Mouse (Mus musculus) spleen, postnatal 4 days (tissue): ENCODE measurements around the gene Antxrl.
A peak's percentile ranks its signal among the peaks of the same experiment; 100 is the strongest.

Experiments used
- DNase-seq, 2 experiments: peaks; one replicate each; pipeline ENCODE4 v3.0.0; 2022; ENCODE audit warnings: low spot score in 2 of 2

The Antxrl gene

DNA sequence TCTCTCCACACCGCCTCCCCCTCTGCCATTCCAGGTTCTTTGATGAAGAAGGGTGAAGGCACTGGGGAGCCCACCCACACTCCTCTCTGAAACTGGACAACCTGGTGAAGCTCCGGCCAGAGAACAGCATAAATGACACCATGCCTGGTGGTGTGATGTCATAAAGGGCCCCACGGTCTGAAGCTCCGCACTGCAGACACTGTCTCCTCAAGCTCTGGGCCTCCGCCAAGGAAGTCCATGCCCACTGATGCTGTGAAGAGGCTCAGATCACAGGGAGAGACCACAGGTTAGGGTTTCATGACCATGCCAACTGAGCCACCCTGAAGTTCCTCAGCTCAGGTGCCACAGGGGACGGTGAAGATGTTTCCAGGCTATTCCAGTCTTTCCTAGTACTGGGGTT lies at the start of gene Antxrl:
TSS of gene Antxrl (plus strand) at position 192 of the 400 bp plus-strand sequence.
- no peak for DNase-seq

DNA sequence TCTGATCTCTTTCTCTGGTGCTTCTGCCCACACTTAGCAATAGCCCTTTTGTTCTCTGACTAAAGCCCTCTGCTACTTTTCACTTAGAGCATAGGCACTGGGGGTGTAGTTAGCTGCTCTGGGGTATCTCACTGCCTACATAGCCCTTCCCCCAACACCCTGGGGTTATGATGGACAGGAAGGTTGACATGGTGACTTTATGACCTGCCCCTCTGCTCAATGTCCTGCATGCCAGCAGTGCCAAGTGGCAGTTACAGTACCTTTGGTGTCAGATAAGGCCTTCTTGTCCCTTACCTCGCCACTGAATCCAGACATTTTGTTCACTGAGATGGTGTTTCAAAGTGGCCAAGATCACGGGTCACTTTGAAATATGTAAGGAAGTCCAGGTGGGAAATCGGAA lies 37.4 kb upstream of the Antxrl start, which contains the start of gene Gm30083:
TSS of gene Gm30083 (minus strand) at position 120 of the 400 bp plus-strand sequence.
- DNase-seq: no peak

DNA sequence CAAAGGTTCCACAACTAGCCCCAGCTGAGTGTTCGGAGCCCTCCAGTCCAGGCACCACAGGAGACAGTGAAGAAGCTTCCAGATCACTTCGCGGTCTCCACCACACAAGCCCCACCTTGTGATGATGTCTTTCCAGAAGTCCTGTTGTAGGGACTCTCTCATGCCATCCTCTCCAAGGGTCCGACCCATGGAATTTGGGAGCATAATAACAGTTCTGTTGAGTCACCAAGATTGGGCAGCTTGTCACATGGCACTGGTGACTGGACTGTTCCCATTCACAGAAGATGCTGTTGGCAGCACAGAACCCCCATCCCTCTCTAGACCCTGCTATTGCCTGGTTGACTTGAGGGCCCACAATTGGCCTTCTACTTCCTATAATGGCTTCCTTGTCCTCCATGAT lies 36.1 kb upstream of the Antxrl start, which contains the start of gene Gm5460:
TSS of gene Gm5460 (plus strand) at position 378 of the 400 bp plus-strand sequence.
- DNase-seq: no peak

DNA sequence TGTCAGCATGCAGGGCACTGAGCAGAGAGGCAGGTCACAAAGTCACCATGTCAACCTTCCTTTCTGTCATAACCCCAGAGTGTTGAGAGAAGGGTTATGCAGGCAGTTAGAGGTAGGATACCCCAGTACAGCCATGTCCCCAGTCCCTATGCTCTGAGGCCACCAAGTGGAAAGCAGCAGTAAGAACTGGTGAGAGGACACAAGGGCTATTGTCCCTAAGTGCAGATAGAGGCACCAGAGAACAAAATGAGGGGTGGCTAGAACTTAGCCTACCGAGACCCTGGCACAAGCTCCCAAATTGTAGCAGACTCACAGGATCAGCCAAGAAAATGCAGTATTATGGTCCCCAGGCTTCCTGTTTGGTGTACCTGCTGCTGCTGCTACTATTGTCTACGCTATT lies 35.6 kb upstream of the Antxrl start:
- DNase-seq: no peak

DNA sequence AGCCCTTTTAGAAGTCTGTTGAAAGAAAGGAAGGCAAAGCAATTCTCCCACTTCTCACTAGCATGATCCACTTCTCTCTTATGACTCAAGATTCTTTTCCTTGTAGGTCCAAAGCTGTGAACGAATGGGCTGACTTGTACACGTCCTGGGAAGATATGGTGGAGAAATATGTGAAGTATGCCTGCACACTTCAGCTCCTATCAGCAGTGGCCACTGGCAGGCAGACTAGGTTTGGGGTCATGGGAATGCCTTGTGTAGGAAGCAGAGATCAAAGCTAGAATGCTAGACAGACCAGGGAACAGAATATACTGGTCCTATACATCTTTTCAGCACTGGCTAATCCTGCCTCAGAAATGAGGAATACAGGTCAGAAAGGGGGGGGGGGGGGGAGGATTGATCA lies 25.8 kb upstream of the Antxrl start:
- DNase-seq: no peak

DNA sequence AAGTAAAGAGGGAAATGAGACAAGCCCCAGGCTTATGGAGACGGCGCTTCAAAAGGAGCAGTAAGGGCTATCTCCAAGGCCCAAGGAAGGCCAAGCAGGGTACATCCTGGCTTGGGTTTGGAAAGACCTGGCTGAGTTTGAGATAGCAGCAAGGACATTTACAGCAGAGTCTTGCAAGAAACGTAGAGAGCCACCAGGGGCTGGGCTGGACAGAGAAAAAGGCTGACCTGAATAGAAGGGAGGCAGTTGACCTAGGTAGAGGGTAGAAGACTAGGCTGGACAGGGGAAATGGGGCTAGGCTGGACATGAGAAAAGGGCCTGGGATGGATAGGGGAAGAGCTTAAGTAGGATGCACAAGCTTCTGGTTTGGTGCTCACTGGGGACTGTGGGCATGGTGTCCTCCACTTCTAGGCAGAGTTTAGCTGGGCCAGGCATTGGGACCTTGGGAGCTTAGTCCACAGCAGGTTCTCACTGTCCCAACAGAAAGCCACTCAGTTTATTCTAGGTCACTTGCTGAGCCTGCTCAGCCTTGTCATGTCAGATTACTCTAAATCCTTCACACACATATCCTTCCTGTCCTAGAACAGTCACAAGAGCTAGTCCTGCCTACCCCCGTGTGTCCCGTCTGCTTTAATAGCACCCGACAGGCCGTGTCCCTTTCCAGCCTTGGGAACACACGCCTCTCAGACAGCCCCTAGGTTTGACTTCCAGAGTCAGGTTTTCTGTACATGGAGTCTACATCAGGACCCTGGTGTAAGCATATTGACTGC lies 18.5 kb upstream of the Antxrl start:
- DNase-seq: no peak

DNA sequence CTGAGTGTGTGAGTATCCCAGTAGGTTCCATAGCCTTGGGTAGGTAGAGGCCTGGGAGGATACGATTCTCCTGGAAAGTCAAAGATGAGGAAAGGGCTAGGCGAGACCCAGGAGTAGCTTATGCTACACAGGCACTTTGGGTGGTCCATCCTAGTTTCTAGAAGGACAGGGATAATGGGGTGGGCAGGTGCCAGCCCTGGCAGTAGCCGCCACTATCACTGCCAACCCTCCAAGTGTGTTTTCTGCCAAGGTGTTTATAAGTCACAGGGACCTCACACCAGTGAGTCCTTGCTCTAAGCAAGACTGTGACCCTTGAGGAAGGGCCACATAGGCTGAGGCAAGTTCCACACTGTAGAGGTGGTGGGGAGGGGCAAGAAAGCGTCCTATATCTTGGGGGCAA lies 11.3 kb upstream of the Antxrl start:
- no peak for DNase-seq

DNA sequence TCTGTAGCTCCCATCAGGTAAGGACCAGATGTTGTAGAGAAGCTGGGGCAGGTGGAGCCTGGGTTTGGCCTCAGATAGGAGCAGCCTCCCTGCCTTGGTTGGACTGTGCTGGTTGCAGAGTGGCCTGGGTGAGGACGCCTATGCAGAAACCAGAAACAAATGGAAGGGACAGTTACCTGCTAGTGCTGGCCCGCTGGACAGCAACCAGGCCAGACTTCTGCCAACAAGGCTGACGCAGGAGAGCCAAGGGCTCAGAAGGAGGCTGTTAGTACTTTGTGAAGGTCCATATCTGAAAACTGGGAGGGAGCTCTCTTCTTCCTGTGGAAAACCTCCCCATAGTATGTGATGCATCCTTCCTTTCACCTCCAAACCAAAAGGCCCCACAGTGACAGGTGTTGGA lies 9.2 kb upstream of the Antxrl start:
- no peak for DNase-seq

DNA sequence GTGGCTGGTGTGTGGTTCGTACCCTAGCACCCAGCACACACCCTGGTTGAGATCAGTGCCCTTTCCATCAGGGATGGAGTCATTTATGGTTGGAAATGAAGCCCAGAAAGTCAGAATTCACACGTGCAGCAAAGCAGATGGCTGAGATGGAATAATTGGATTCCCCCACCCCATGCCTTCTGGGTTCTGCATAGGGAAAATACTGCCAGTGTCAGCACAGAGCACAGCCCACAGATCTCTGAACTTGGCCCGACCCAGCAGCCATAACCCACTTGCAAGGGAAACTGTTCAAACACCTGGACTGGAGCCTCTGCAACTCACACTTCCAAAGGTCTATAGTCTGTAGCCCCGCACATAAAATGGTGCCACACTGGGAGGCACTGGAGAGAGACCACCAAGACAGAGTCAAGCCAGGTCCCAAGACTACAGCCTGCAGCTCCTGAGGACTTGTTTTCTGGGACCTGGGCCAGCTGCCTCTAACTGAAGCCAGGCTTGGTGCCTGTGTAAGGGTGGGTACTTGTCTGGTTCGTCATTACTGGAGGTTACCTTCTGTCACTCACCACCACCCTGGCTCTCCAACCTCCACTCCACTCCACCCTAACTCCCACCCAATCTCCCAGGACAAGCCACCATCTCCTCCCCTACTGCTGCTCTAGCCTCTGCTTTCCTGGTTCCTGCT lies 2.3 kb upstream of the Antxrl start:
- no peak for DNase-seq

DNA sequence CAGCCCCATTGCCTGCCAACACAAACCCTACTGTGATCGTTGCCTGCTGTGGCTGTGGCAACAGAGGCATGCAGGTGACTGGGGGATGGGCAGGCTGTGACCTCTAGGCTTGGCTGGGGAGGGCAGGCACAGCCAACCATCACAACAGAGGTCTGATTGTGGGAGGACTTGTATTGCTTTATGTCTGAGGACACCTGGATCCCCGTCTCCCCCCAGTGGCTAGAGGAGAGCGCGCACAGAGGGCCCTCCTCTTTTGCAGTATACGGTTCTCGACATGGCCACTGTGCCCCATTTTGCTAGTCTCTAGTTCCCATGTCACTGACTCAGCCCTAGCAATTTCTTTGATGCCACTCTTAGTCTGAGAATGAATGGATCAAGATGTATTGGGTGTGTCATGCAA lies 19.2 kb downstream of the Antxrl start:
- DNase-seq: no peak

DNA sequence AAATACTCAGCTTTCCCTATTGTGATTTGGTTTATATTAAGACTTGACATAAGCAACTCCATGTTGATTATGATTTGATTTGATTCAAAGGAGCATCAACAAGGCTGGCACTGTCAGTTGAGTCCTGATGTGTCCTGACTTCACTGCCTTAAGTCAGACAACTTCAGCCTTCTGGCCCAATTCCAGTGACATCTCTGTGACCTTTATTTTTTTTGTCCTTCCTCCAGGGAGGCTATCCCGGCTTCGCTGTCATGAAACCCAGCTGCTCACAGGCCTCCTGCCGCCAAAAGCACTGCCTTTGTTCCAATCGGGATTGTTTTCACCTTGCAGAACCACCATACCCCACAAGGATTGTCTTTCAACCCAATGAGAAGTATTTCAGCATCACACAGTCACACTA lies 22.8 kb downstream of the Antxrl start:
- no peak for DNase-seq

DNA sequence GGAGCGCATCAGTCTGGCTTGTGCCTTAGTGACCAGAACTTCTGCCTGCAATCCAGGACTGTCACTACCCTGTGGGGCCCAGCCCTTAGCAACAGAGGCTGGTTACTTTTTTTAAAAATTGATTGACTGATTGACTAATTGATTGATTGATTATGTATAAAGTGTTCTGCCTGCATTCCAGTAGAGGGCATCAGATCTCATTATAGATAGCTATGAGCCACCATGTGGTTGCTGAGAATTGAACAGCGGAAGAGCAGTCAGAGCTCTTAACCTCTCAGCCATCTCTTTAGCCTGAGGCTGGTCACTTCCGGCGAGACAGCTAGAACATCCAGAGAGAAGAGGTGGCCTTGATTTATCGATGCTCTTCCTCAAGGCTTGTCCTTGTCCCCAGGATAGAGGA lies 24.7 kb downstream of the Antxrl start:
- no peak for DNase-seq

DNA sequence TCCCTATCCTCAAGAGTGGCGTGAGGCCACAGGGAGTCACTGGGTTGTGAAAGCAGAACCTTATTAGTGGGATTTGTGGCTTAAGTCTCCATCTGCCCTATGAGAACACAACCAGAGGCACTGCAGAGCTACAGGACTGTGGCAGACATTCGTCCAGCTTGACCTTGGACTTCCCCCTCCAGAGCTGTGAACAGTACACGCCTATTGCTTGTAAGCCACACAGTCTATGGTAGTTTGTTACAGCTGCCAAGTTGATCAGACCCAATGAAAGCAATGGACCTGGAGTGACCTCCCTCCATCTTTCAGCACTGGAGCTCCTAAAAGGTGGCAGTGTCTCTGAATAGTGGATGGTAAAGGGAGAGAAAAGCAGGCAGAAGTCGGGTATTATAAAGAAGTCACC lies 25.8 kb downstream of the Antxrl start:
- DNase-seq: no peak

DNA sequence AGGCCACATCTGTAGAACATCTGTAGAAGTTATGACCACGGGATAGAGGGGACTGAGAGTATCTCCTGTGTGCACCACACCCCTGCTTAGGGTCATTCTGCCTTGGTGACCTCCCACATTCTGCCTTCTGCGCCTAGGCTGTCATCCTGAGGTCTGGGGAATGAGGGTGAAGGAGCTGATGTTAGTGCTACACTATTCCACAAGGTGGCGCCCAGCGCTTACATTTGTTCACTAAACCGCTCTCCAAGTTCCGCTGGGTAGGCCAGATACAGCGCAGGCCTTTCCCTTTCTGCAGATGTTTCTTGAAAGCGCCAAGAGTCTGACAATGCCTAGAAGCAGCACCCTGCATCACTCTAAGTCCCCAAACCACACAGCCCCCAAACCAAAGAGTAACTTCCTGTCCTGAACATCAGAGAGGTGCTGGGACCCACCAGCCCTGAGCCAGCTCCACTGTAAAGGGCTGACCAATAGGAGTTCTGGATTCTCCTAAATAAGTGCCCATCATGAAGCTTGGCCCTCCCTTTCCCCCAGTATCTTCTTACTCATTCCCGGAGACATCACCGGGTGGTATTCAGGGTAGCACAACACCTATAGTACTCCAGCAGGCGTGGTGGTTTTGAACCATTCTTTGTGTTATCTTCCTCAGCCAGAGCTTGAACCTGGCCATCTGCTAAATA lies 28.0 kb downstream of the Antxrl start:
- DNase-seq: peak; percentile 21 to 75

DNA sequence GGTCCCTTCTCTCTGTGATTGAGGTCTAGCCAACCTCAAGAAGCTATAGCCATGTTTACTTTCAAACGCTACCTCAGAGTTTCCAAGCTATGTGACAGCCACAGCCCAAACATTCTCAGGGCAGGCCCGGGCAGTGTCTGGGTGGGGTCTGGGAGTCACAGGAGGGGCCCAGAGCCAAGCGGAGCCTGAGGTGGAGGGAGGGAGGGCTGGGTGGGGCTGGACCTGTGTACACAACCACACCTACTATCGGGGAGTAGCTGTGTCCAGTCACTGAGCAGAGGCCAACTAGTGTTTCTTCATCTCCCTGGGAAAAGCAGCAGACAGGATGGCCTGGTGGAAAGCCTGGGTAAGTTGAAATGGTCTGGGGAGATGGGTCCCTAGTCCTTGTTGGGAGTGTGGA lies 33.2 kb downstream of the Antxrl start, which contains the start of gene Anxa8:
TSS of gene Anxa8 (plus strand) at position 251 of the 400 bp plus-strand sequence.
- DNase-seq: no peak

DNA sequence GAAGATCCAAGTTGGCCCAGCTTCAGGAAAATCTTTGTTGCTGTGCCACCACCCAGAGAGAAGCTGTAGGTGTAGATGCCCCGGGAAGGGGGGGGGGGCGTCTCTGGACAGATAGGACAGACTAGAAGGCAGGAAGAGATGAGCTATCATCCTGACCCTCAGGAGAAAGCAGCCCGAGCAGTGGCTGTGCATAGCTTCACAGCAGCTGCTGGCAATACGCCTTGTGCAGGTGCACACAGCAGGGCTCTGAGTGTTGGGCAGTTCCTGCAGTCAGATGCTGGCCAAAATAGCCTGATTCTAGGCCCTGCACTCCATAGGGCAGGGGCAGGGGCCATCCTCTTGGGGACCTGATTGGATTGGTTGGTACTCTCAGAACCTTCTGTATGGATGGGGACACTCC lies 34.3 kb downstream of the Antxrl start:
- DNase-seq: no peak

DNA sequence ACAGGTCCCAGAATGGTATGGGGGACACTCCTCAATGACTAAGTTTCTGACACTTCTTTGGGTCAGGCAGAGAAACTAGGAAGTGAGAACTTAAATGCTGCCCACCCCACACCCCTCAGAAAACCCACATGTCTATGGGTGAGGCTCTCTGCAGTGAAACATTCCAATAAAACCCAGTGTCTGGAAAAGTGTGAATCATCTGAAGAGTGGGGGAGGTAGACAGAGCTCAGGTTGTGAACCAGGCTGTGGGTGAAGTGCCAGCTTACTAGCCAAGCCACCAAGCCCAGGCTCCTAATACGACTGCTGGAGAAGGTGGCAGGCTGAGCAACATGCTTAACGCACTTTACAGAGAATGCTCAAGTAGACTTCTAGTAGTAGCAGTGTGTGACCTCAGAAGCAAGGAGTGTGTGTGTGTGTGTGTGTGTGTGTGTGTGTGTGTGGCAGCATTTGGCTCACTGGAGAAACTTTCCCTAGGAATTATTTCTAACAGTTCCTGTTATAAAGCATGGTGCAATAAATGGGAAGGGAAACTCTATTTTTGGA lies 35.4 kb downstream of the Antxrl start:
- no peak for DNase-seq

DNA sequence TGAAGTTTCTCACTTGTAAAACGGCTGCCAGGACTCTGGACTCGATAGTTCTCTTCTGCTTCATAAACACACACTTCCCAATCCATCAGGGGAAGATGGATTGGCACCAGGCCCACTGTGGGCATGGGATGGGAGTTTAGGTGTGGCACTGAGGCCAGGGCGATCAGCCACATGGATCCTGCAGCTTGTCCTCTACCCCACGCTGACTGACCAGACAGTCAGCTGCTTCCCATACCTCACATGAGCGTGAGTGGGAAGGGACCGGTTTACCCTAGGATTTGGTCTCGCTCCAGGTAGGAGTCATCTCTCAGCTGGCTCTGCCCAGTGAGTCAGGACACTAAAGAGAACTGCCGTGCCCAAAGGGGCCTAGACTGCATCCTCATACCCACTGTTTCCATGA lies 37.3 kb downstream of the Antxrl start:
- DNase-seq: no peak

DNA sequence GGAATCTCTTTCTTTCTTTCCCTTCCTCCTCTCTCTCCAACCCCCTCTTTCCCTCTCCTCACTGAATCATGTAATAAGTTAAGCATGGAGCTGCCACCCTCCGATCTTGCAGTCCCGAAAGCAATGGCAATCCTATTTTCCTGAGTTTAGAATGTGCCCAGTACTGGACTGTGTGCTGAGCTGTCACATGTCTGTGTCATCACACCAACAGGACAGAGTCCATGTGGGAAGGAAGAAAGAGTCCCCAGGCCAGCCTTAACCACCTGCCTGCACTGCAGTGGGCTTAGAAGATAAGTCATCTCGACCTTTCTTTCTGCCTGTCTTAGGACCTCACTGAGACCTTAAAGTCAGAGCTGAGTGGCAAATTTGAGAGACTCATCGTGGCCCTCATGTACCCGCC lies 39.0 kb downstream of the Antxrl start:
- no peak for DNase-seq

DNA sequence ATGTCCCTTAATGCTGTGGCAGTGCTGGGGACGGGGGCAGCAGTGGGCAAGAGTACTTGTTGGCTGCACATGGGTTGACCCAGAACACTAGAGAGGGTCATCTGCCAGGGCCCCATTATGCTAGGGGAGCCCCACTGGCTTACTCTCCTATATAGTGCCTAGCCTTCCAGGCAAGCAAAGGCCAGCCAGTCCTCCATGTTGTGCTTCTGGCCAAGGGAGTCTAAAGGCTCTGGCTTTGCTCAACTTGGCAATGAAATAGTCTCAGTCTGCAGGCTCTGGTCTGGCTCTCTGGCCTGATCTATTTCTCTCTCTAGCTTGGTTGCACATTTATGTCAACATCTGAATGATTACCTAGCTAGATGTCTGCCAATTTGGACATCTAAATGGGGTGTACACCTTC lies 40.3 kb downstream of the Antxrl start:
- no peak for DNase-seq

DNA sequence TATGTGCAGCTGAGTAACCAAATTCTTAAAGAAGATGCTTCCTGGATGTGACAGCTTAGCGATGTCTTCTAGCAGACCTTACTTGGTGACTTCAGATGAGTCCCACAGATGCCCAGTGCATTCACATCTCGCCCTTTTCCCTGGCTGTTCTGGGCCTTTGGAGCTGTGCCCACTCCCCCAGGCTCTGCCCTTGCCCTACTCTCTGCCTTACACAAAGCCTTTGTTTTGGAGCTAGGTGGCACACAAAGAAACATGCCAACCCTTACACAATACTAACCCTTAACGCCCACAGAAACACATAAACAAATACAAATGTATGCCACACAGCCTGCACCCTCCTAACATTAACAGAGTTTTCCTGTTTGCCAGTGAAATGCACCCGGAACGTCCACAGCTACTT lies 43.7 kb downstream of the Antxrl start:
- no peak for DNase-seq

DNA sequence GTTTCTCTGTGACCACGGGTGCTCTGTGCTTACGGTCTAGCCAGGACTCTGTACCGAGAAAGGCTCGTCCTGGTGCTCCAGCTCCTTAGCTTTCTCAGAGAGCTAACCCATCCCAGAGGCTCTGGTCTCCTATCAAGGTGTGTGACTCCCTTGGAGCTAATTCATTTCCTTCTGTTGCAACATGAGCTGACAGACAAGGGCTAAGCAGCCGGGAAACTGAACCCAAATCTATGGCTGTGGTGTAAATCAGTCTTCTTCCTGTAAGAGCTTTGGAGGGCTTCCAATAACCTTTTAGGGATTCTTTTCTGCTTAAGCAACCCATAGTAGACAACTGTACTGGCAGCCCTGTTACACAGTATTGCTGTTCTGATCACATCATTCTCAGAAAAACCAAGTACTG lies 50.1 kb downstream of the Antxrl start, which contains the start of gene A630023A22Rik:
TSS of gene A630023A22Rik (minus strand) at position 154 of the 400 bp plus-strand sequence.
- DNase-seq: no peak
